Mouse (Mus musculus): ENCODE measurements around the gene Oas1f.
"Not testable (repeated sequence)": the region's sequence is repeated elsewhere in the genome, so short reads cannot be mapped to it uniquely, and the experiment has no call there.

Gene Oas1f
- long read RNA-seq, experiment 1 = 0 reads
- long read RNA-seq, experiment 2 = 0 reads

GRCm38 (mm10) chr5:120847067-120847466 lies at the start of gene Oas1f:
Oas1f (plus strand) TSS chr5:120847367.
- intact Hi-C loops (cut with DNase I) = no loop called here

GRCm38 (mm10) chr5:120798147-120798546 lies 49.0 kb upstream of the Oas1f start:
- intact Hi-C loops (cut with DNase I) = not testable (repeated sequence)

- intact Hi-C loops (cut with DNase I) = not testable (repeated sequence)
Observed at GRCm38 (mm10) chr5:120798943-120799342, 48.2 kb upstream of the Oas1f start.

- intact Hi-C loops (cut with DNase I) = no loop called here
Observed at GRCm38 (mm10) chr5:120803596-120803995, 43.6 kb upstream of the Oas1f start.

- intact Hi-C loops (cut with DNase I) = no loop called here
Observed at GRCm38 (mm10) chr5:120806458-120806857, 40.7 kb upstream of the Oas1f start.

GRCm38 (mm10) chr5:120809171-120809570 lies 38.0 kb upstream of the Oas1f start:
- intact Hi-C loops (cut with DNase I) = no loop called here

GRCm38 (mm10) chr5:120811951-120812819 lies 35.0 kb upstream of the Oas1f start, which contains the start of gene Oas1c:
Oas1c (minus strand) TSS chr5:120812514.
- intact Hi-C loops (cut with DNase I) = no loop called here

- intact Hi-C loops (cut with DNase I) = no loop called here
Observed at GRCm38 (mm10) chr5:120813023-120813422, 34.1 kb upstream of the Oas1f start.

- intact Hi-C loops (cut with DNase I) = loop anchor here (5.0 kb wide), 1 partner anchor 116 kb away; no protein-coding TSS in a partner anchor
Observed at GRCm38 (mm10) chr5:120815949-120816348, 31.2 kb upstream of the Oas1f start.

- intact Hi-C loops (cut with DNase I) = loop anchor here (5.0 kb wide), 1 partner anchor 113 kb away; no protein-coding TSS in a partner anchor
Observed at GRCm38 (mm10) chr5:120818999-120819398, 28.2 kb upstream of the Oas1f start.

GRCm38 (mm10) chr5:120831031-120831430 lies 16.1 kb upstream of the Oas1f start:
- intact Hi-C loops (cut with DNase I) = no loop called here

- intact Hi-C loops (cut with DNase I) = no loop called here
Observed at GRCm38 (mm10) chr5:120833335-120834280, 13.6 kb upstream of the Oas1f start.

- intact Hi-C loops (cut with DNase I) = no loop called here
Observed at GRCm38 (mm10) chr5:120836731-120837585, 10.2 kb upstream of the Oas1f start.

GRCm38 (mm10) chr5:120844713-120845112 lies 2.5 kb upstream of the Oas1f start:
- intact Hi-C loops (cut with DNase I) = no loop called here

- intact Hi-C loops (cut with DNase I) = loop anchor here (5.0 kb wide), 1 partner anchor 57 kb away; no protein-coding TSS in a partner anchor
Observed at GRCm38 (mm10) chr5:120849601-120850136, 2.5 kb downstream of the Oas1f start.

- intact Hi-C loops (cut with DNase I) = no loop called here
Observed at GRCm38 (mm10) chr5:120859241-120859640, 12.1 kb downstream of the Oas1f start.

GRCm38 (mm10) chr5:120861121-120861520 lies 14.0 kb downstream of the Oas1f start, which contains the start of gene Oas1h:
Oas1h (plus strand) TSS chr5:120861421.
- intact Hi-C loops (cut with DNase I) = no loop called here

GRCm38 (mm10) chr5:120865336-120865860 lies 18.2 kb downstream of the Oas1f start:
- intact Hi-C loops (cut with DNase I) = no loop called here

GRCm38 (mm10) chr5:120869436-120870015 lies 22.4 kb downstream of the Oas1f start:
- intact Hi-C loops (cut with DNase I) = no loop called here

GRCm38 (mm10) chr5:120870081-120870480 lies 22.9 kb downstream of the Oas1f start:
- intact Hi-C loops (cut with DNase I) = no loop called here
